Mouse (Mus musculus) small intestine, adult 2 months (tissue): ENCODE data around the gene Hrg. TPM values are rescaled to one million over a fixed set of nuclear protein-coding genes. Genes with fewer than 3 reads are reported as not detected.
"Not testable (repeated sequence)": the region's sequence is repeated elsewhere in the genome, so short reads cannot be mapped to it uniquely, and the experiment has no call there.

Experiments used
- H3K27ac ChIP-seq: fragments of 200-500 bp; 2 replicates; pipeline ENCODE4 v1.5.1; 2012; ENCODE audit warnings: low read depth, low read length, control low read depth, inconsistent platforms; ENCODE audit not compliant: insufficient read depth
- H3K27me3 ChIP-seq: fragments of 200-500 bp; 2 replicates; pipeline ENCODE4 v1.6.1; 2012; ENCODE audit warnings: mild to moderate bottlenecking, moderate library complexity, low read length, inconsistent platforms; ENCODE audit not compliant: control insufficient read depth, insufficient read depth
- H3K36me3 ChIP-seq: fragments of 200-500 bp; 2 replicates; pipeline ENCODE4 v1.6.1; 2012; ENCODE audit warnings: mild to moderate bottlenecking, low read length, control low read depth, inconsistent platforms; ENCODE audit not compliant: control insufficient read depth, insufficient read depth
- H3K4me1 ChIP-seq: fragments of 200-500 bp; 2 replicates; pipeline ENCODE4 v1.6.1; 2012; ENCODE audit warnings: low read length, inconsistent platforms, mixed read lengths; ENCODE audit not compliant: control insufficient read depth, insufficient read depth, insufficient read length
- H3K4me3 ChIP-seq: fragments of 200-500 bp; 2 replicates; pipeline ENCODE4 v1.5.1; 2012; ENCODE audit warnings: low read depth, mild to moderate bottlenecking, control low read depth, inconsistent platforms, low read length, moderate library complexity
- CTCF ChIP-seq: fragments of 200-500 bp; IDR thresholded peaks from 2 replicates; pipeline ENCODE4 v1.5.1; 2012; ENCODE audit warnings: low read depth, mild to moderate bottlenecking, control low read depth, inconsistent platforms, low read length, moderate library complexity, mixed read lengths; ENCODE audit not compliant: insufficient replicate concordance, insufficient read length; ENCODE audit errors: extremely low read depth
- POLR2A ChIP-seq: fragments of 200-500 bp; IDR thresholded peaks from 2 replicates; pipeline ENCODE4 v1.6.1; 2012; ENCODE audit warnings: low read depth, mild to moderate bottlenecking, control low read depth, inconsistent platforms, low read length, moderate library complexity
- WGBS: fragments of 180-500 bp; shearing (Covaris S2); methylation state at CpG from one replicate; pipeline ENCODE4 v1.1.7; 2018; 5-methylcytosine and 5-hydroxymethylcytosine counted together
- polyA plus RNA-seq: library from polyadenylated mRNA; depleted of rRNA; stranded (reverse); fragments of >200 nt; gene quantifications from 2 replicates; pipeline ENCODE4 v1.2.3, GENCODE M21; 2012

Gene Hrg
- polyA plus RNA-seq, 1 experiment: not detected

DNA sequence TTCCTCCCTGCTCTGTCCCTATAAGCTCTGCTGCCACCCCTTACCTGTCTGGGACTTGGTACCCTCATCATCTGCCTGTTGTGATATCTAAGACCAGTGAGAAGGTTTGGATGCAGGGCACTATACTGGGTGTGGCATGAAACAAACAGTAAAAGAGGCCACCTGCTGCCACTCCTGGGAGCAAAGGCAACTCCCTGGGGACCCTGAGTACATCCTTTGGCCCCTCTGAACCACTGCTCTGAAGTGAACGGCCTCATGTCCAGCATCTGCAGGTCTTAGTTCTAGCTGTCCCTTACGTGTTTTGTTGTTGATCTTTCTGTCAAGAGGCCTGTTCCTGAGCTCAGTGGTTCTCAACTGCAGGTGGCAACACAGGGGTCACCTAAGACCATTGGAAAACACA lies 12.3 kb upstream of the Hrg start:
- WGBS: 50% methylated on average over 2 of the region's 2 CpGs

DNA sequence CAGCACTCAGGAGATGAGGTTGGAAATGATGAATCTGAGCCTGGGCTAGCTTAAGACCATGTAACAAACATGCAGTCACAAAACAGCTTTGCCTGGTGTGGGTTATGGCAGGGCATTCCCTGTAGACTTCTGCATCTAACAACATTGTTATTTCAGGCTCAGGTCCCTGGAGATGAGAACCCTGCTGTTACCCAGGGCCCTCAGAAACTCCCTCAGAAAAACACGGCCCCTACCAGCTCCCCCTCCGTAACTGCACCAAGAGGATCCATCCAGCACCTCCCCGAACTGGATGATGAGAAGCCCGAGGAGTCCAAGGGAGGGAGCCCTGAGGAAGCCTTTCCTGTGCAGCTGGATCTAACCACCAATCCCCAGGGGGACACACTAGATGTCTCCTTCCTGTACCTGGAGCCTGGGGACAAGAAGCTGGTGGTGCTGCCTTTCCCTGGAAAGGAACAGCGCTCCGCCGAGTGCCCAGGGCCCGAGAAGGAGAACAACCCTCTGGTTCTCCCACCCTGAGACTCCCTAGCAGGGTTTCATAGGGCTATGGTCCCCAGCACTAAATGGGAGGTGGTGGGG lies 11.7 kb upstream of the Hrg start:
- no peaks in the 10 kb centered on the region for H3K4me1 ChIP-seq
- TF ChIP-seq CTCF (no peak), POLR2A (no peak)
- 82% methylated on average over 8 of the region's 8 CpGs for WGBS

More for the DNA sequence above, 12.3 kb upstream of the Hrg start:
- Histone ChIP-seq H3K4me1 (no peaks in the 10 kb centered on the region), H3K36me3 (no peaks in the 10 kb centered on the region), H3K27me3 (no peaks in the 10 kb centered on the region), H3K27ac (no peak overlapping the region), H3K4me3 (no peak overlapping the region)
- TF ChIP-seq CTCF: no peak
- TF ChIP-seq POLR2A: no peak

DNA sequence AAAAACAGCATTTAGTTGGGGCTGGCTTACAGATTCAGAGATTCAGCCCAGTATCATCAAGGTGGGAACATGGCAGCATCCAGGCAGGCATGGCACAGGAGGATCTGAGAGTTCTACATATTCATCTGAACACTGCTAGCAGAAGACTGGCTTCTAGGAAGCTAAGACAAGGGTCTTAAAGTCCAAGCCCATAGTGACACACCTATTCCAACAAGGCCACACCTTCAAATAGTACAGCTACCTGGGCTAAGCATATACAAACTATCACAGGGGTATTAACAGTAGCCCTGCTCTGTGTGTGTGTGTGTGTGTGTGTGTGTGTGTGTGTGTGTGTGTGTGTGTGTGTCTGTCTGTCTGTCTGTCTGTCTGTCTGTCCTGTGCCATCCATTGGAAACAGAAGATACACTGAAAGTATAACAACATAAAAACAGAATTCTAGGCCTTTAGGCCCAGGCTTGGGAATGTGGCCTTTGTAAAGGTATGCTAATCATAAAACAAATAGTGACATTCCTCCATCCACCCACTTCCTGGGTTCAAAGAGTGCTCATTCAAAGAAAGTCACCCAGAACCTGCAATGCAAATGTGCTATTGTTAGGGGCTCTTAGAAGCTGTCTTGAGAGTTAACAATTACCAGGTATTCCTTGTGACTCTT lies 8.9 kb upstream of the Hrg start:
- H3K4me3 ChIP-seq, H3K36me3 ChIP-seq, H3K27ac ChIP-seq, H3K4me1 ChIP-seq, H3K27me3 ChIP-seq: not testable (repeated sequence)

More for the DNA sequence above, 11.7 kb upstream of the Hrg start:
- Histone ChIP-seq H3K36me3 (no peaks in the 10 kb centered on the region), H3K27ac (no peak overlapping the region), H3K4me3 (no peak overlapping the region), H3K27me3 (no peaks in the 10 kb centered on the region)

DNA sequence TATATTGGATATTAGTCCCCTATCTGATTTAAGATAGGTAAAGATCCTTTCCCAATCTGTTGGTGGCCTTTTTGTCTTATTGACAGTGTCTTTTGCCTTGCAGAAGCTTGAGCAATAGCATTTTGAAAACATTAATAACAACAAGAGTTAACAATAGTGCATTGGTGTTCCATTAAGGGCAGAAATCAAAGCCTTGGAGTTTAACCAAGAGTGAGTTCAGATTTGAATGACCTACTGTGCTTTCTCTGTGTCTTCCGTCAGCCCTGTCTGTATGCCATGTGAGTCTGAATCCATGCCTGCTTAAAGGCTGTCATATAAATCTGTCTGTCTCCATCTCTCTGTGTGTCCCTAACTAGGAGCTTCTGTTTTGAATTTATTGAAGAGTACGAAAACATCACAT lies 3.5 kb upstream of the Hrg start:
- no peaks in the 10 kb centered on the region for H3K36me3 ChIP-seq
- TF ChIP-seq CTCF (no peak), POLR2A (no peak)

DNA sequence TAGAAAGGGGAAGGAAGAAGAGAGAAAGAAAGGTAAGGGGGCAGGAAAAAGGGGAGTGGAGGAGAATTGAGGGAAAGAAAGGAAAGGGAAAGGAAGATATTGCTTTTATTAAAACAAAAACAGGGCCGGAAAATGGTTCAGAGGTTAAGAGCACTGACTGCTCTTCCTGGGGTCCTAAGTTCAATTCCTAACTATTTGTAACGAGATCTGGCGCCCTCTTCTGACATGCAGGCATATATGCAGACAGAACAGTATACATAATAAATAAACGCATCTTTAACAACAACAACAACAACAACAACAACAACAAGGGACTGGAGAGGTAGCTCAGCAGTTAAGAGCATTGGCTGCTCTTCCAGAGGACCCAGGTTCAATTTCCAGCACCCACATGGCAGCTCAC lies 2.2 kb downstream of the Hrg start:
- no peaks in the 10 kb centered on the region for H3K36me3 ChIP-seq
- 26% methylated on average over 4 of the region's 4 CpGs for WGBS
- H3K4me3 ChIP-seq: no peak overlapping the region

More for the DNA sequence above, 3.5 kb upstream of the Hrg start:
- Histone ChIP-seq H3K27me3 (no peaks in the 10 kb centered on the region), H3K27ac (no peak overlapping the region), H3K4me3 (no peak overlapping the region), H3K4me1 (no peaks in the 10 kb centered on the region)
- WGBS: 88% methylated on average over 2 of the region's 2 CpGs

DNA sequence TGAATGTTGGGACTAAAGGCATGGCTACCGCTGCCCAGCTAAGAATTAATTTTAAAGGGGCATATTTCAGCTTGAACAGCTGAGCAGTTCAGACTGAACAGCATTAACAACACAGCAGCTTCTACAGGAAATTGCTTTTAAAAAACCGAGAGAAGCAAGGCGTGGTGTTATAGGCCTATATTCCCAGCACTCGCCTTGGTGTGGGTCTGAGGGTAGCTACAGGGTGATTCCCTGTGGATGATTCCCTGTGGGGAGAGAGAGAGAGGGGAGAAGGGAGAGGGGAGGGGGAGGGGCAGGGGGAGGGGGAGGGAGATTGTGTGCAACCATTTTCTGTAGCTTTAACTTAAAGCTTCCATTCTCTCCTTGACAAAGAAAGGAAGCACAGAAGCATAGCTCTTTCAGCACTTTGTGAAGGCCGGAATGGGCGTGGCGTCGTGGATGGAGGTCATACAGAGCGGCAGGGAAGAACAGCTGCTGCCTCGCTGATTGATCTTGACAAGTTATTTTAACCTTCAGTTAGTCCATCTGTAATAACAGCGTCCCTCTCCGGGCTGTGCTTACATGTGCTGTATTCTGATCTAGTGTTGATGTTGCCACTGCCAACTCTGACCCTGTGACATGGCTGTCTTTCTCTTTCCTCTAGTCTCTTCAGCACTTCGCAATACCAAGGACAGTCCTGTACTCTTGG lies 4.7 kb downstream of the Hrg start:
- H3K36me3 ChIP-seq: no peaks in the 10 kb centered on the region
- H3K4me3 ChIP-seq: no peak overlapping the region
- no peaks in the 10 kb centered on the region for H3K4me1 ChIP-seq
- H3K27me3 ChIP-seq: no peaks in the 10 kb centered on the region
- WGBS: 40% methylated on average over 13 of the region's 13 CpGs
- TF ChIP-seq POLR2A (no peak), CTCF (no peak)
- no peak overlapping the region for H3K27ac ChIP-seq

More for the DNA sequence above, 2.2 kb downstream of the Hrg start:
- H3K4me1 ChIP-seq: no peaks in the 10 kb centered on the region
- no peak overlapping the region for H3K27ac ChIP-seq
- H3K27me3 ChIP-seq: no peaks in the 10 kb centered on the region
- TF ChIP-seq POLR2A: no peak
- no peak for TF ChIP-seq CTCF

DNA sequence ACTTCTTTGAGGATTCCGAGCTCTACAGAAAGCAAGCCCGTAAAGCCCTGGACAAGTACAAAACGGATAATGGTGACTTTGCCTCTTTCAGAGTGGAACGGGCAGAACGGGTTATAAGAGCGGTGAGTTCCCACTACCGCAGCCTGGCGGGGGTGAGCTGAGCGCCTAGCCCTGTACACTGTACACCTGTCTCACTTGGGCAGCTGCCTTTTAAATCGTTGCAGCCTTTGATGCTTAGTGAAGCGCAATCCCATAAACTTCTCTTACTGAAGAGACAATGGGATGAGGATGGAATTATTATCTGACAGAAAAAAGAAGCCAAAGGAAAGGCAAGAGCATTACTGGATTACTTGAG lies 5.2 kb downstream of the Hrg start:
- Histone ChIP-seq H3K4me1 (no peaks in the 10 kb centered on the region), H3K36me3 (no peaks in the 10 kb centered on the region), H3K27me3 (no peaks in the 10 kb centered on the region), H3K27ac (no peak overlapping the region), H3K4me3 (no peak overlapping the region)
- no peak for TF ChIP-seq POLR2A
- no peak for TF ChIP-seq CTCF
- 86% methylated on average over 11 of the region's 11 CpGs for WGBS
